Mouse (Mus musculus) neural tube, embryonic 14.5 days (tissue): ENCODE data around the gene Gsn. TPM values are rescaled to one million over a fixed set of nuclear protein-coding genes. Genes with fewer than 3 reads are reported as not detected.

Source experiments
- ATAC-seq: fragments of 200-750 bp; cut with Nextera tagmentation; 2 replicates; pipeline ENCODE4 v1.8.0; 2017; ENCODE audit warnings: low read depth, mild to moderate bottlenecking, moderate TSS enrichment, moderate library complexity
- H3K27ac ChIP-seq: fragments of 300-500 bp; sonication (generic); 2 replicates; pipeline ENCODE4 v1.5.1; 2014; ENCODE audit warnings: low read depth, mild to moderate bottlenecking, control low read depth, low read length, moderate library complexity, mixed read lengths
- H3K27me3 ChIP-seq: fragments of 300-500 bp; sonication (generic); 2 replicates; pipeline ENCODE4 v1.6.1; 2014; ENCODE audit warnings: low read length; ENCODE audit not compliant: control insufficient read depth, insufficient read depth
- H3K36me3 ChIP-seq: fragments of 300-500 bp; sonication (generic); 2 replicates; pipeline ENCODE4 v1.6.1; 2014; ENCODE audit warnings: low read length, mixed read lengths; ENCODE audit not compliant: control insufficient read depth, insufficient read depth
- H3K4me1 ChIP-seq: fragments of 300-500 bp; sonication (generic); 2 replicates; pipeline ENCODE4 v1.6.1; 2014; ENCODE audit warnings: low read length; ENCODE audit not compliant: control insufficient read depth, insufficient read depth
- H3K4me2 ChIP-seq: fragments of 300-500 bp; sonication (generic); 2 replicates; pipeline ENCODE4 v1.6.1; 2014; ENCODE audit warnings: mild to moderate bottlenecking, low read depth, low read length, control low read depth
- H3K4me3 ChIP-seq: fragments of 300-500 bp; sonication (generic); 2 replicates; pipeline ENCODE4 v1.5.1; 2014; ENCODE audit warnings: low read depth, low read length, control low read depth, mixed read lengths
- H3K9ac ChIP-seq: fragments of 300-500 bp; sonication (generic); replicated peaks from 2 replicates; pipeline ENCODE4 v1.6.1; 2014; ENCODE audit warnings: low read depth, mild to moderate bottlenecking, control low read depth, low read length, mixed read lengths
- H3K9me3 ChIP-seq: fragments of 300-500 bp; sonication (generic); 2 replicates; pipeline ENCODE4 v1.6.1; 2016; ENCODE audit warnings: low read length; ENCODE audit not compliant: control insufficient read depth
- WGBS: fragments of 180-500 bp; shearing (Covaris S2); extraction: QIAGEN DNeasy Blood & Tissue Kit; methylation state at CpG from one replicate; pipeline ENCODE4 v1.1.7; 2014; 5-methylcytosine and 5-hydroxymethylcytosine counted together
- polyA plus RNA-seq: library from polyadenylated mRNA; unstranded; fragments of >200 nt; fragmentation: Nextera tagmentation; extraction: Ambion mirVana; gene quantifications from 2 replicates; pipeline ENCODE4 v1.2.1, GENCODE M21; 2014

The Gsn gene
- polyA plus RNA-seq, 1 experiment from 2014 or later, result 19.3 TPM

GRCm38 (mm10) chr2:35318405-35318804, 62.2 kb downstream of the Gsn start:
- 90% methylated on average over 12 of the region's 12 CpGs for WGBS
- Histone ChIP-seq H3K27ac (no peak overlapping the region), H3K9ac (no peak overlapping the region), H3K27me3 (no peaks in the 10 kb centered on the region), H3K4me1 (no peaks in the 10 kb centered on the region), H3K9me3 (no peaks in the 10 kb centered on the region), H3K4me3 (no peak overlapping the region), H3K4me2 (no peak overlapping the region), H3K36me3 (no peaks in the 10 kb centered on the region)
- no peak for ATAC-seq

- Histone ChIP-seq H3K9ac (no peak overlapping the region), H3K27ac (no peak overlapping the region), H3K27me3 (no peaks in the 10 kb centered on the region), H3K4me3 (no peak overlapping the region), H3K36me3 (no peaks in the 10 kb centered on the region), H3K4me2 (no peak overlapping the region), H3K9me3 (no peaks in the 10 kb centered on the region), H3K4me1 (no peaks in the 10 kb centered on the region)
- 89% methylated on average over 15 of the region's 15 CpGs for WGBS
- no peak for ATAC-seq
These were observed 64.2 kb downstream of the Gsn start for GRCm38 (mm10) chr2:35320399-35320798.

DNA sequence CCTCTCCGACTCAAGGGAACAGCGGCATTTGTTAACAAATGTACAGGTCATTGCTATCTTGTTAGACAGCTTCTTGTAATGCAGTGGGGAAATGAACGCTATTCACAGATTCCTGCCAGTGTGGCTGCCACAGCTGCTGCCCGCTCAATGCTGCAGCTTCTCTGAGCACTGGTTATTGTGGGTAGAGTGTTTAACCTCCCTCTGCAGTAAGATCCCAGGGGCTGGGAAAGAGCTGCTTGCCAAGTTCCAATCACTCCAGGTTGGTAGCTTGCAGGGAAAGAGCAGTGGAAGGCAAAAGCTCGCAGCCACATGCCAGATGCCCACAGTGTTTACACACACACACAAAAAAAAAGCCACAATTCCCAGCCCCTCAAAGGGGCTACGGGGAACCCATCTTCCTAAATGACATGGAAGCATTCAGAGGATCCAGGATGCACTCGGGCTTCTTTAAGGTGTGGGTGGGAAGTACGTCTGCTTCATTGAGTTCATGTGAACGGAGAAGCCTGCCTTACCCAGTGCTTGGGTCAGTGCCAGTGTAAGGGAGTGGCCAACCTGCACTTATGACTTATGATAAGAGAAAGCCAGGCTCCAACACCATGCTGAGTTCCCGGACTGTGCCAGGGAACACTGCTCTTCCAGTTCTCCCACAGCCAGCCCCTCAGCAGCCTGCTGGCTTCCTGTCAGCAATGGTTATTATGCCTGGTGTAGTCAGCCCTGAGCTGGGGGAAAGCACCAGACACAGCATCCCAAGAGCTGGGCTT, 66.4 kb downstream of the Gsn start:
- ATAC-seq, result peak; percentile 44; the same call in 1 of the 2 replicates
- 55% methylated on average over 10 of the region's 10 CpGs for WGBS

GRCm38 (mm10) chr2:35325930-35326329, 69.8 kb downstream of the Gsn start:
- Histone ChIP-seq H3K4me2 (no peak overlapping the region), H3K27ac (no peak overlapping the region), H3K9me3 (no peaks in the 10 kb centered on the region), H3K36me3 (no peaks in the 10 kb centered on the region), H3K9ac (no peak overlapping the region), H3K4me1 (no peaks in the 10 kb centered on the region), H3K27me3 (no peaks in the 10 kb centered on the region), H3K4me3 (no peak overlapping the region)
- WGBS, result 70% methylated on average over 10 of the region's 10 CpGs
- no peak for ATAC-seq

More for the DNA sequence above, 66.4 kb downstream of the Gsn start:
- peak overlapping the region; percentile 46 for H3K27ac ChIP-seq
- no peaks in the 10 kb centered on the region for H3K27me3 ChIP-seq
- no peaks in the 10 kb centered on the region for H3K9me3 ChIP-seq
- no peak overlapping the region for H3K9ac ChIP-seq
- H3K4me1 ChIP-seq, result no peaks in the 10 kb centered on the region
- H3K36me3 ChIP-seq, result no peaks in the 10 kb centered on the region
- H3K4me2 ChIP-seq, result no peak overlapping the region
- no peak overlapping the region for H3K4me3 ChIP-seq

DNA sequence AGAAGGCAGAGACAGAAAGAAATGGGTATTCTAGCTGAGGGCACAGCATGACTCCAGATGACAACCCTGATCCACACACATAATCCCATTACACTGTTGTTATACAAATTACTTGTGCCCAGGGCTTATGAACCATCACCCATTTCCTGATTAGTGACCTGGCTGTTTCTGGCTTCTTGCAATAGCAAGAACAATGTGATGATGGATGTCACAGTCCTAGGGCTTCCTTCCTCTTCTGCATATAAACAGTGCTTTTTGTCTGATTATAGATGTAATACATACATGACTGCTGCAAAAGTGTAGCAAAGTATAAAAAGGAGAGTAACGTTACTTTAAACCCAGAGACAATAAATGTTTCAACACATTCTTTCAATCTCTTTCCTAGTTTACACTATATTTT, 70.8 kb downstream of the Gsn start:
- no peak for ATAC-seq
- no peaks in the 10 kb centered on the region for H3K9me3 ChIP-seq
- H3K9ac ChIP-seq, result no peak overlapping the region
- no peaks in the 10 kb centered on the region for H3K36me3 ChIP-seq
- no peak overlapping the region for H3K4me3 ChIP-seq
- H3K27ac ChIP-seq, result no peak overlapping the region
- no peaks in the 10 kb centered on the region for H3K27me3 ChIP-seq
- H3K4me1 ChIP-seq, result no peaks in the 10 kb centered on the region
- H3K4me2 ChIP-seq, result no peak overlapping the region
- WGBS, result 77% methylated on average over 1 of the region's 1 CpGs

DNA sequence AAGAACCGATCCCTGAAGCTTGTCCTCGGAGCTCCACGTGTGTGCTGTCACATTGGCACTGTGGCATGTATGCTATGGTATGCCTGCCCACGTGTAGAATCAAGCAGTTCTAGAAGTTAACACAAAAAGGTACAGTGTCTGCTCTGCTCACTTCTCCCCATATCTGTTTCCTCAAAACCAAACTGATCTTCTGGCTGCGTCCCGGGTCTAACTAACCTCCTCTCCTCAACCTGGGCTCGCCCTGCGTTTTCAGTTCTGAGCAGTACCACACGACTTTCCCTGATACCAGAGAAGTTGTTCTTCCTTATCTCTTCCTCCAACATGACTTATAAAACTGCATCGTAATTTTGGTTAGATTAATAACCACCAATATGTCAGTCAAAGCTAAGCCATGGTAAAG, 71.4 kb downstream of the Gsn start:
- Histone ChIP-seq H3K4me2 (no peak overlapping the region), H3K4me3 (no peak overlapping the region), H3K27ac (no peak overlapping the region), H3K9me3 (no peaks in the 10 kb centered on the region), H3K4me1 (no peaks in the 10 kb centered on the region), H3K27me3 (no peaks in the 10 kb centered on the region), H3K9ac (no peak overlapping the region), H3K36me3 (no peaks in the 10 kb centered on the region)
- 75% methylated on average over 10 of the region's 10 CpGs for WGBS
- no peak for ATAC-seq

- H3K9me3 ChIP-seq, result no peaks in the 10 kb centered on the region
These were observed 72.0 kb downstream of the Gsn start for GRCm38 (mm10) chr2:35328064-35328792.

GRCm38 (mm10) chr2:35329061-35329460, 72.9 kb downstream of the Gsn start:
- 89% methylated on average over 2 of the region's 2 CpGs for WGBS
- H3K27ac ChIP-seq, result no peak overlapping the region
- no peaks in the 10 kb centered on the region for H3K9me3 ChIP-seq
- no peak for ATAC-seq
- no peak overlapping the region for H3K4me2 ChIP-seq
- no peak overlapping the region for H3K9ac ChIP-seq
- H3K4me1 ChIP-seq, result no peaks in the 10 kb centered on the region
- H3K27me3 ChIP-seq, result no peaks in the 10 kb centered on the region
- H3K36me3 ChIP-seq, result no peaks in the 10 kb centered on the region
- H3K4me3 ChIP-seq, result no peak overlapping the region

More at GRCm38 (mm10) chr2:35328064-35328792, 72.0 kb downstream of the Gsn start:
- no peak overlapping the region for H3K4me2 ChIP-seq
- no peaks in the 10 kb centered on the region for H3K36me3 ChIP-seq
- H3K4me1 ChIP-seq, result no peaks in the 10 kb centered on the region
- H3K27ac ChIP-seq, result no peak overlapping the region
- H3K27me3 ChIP-seq, result no peaks in the 10 kb centered on the region
- no peak for ATAC-seq
- WGBS, result 53% methylated on average over 11 of the region's 11 CpGs
- H3K9ac ChIP-seq, result no peak overlapping the region
- no peak overlapping the region for H3K4me3 ChIP-seq

- ATAC-seq, result no peak
- Histone ChIP-seq H3K4me2 (no peak overlapping the region), H3K4me1 (peaks cover 7% of the 10 kb centered on the region; the same call in 1 of the 2 replicates), H3K27ac (no peak overlapping the region), H3K27me3 (no peaks in the 10 kb centered on the region), H3K9me3 (no peaks in the 10 kb centered on the region), H3K36me3 (no peaks in the 10 kb centered on the region), H3K9ac (no peak overlapping the region), H3K4me3 (no peak overlapping the region)
- WGBS, result 78% methylated on average over 2 of the region's 2 CpGs
These were observed 75.0 kb downstream of the Gsn start for GRCm38 (mm10) chr2:35331205-35331604.
